Mouse (Mus musculus): ENCODE data around the gene Gm14418. TPM values are rescaled to one million over a fixed set of nuclear protein-coding genes. Genes with fewer than 3 reads are reported as not detected.

Gm14418 gene
- polyA plus RNA-seq (2017; shearing (Covaris generic)), result under 1 TPM; 0.74 to 0.86 TPM

DNA sequence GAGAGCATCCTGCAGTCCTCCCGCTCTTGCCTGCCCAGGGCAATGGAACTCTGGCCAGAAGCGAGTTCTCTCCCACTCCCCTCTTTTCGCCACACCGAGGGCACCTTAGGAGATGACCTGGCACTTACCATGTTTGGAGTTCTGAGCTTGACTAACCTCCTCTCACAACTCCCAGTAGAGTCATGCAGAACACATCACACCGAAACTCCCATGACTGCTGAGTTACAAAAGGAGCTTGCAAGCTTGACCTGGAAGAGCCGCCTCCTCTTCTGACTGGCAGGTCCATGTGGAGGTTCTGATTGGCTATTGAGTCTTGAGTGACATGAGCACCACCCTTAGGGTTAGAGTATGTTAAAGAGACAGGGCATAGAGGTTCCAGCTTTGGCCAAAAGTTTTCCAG lies at the start of gene Gm14418:
Gm14418 (minus strand) TSS at position 225 of the 400 bp plus-strand sequence.

Other genes starting within 250 kb of the Gm14418 start
- gene Gm14410, start 191.9 kb downstream of the Gm14418 start, polyA plus RNA-seq (2017; shearing (Covaris generic)), result 10 to 100 TPM in 1 of 2 experiments, 1 to 10 TPM in 1; 5.9 to 14.5 TPM
- gene Gm14409, start 131.3 kb downstream of the Gm14418 start, polyA plus RNA-seq (2017; shearing (Covaris generic)), result not detected
- gene Gm14412, start 74.0 kb downstream of the Gm14418 start, polyA plus RNA-seq (2017; shearing (Covaris generic)), result under 1 TPM in 1 of 2 experiments, not detected in 1; 0.68 TPM
- gene Zfp970, start 66.4 kb upstream of the Gm14418 start, polyA plus RNA-seq (2017; shearing (Covaris generic)), result 1 to 10 TPM; 4.7 to 5.9 TPM
- 1 to 10 TPM in 1 of 2 experiments, under 1 TPM in 1; 0.49 to 1.0 TPM for gene Gm14403, start 99.9 kb upstream of the Gm14418 start, polyA plus RNA-seq (2017; shearing (Covaris generic))
- gene Gm14406, start 179.9 kb upstream of the Gm14418 start, polyA plus RNA-seq (2017; shearing (Covaris generic)), result not detected

Data from activated CD4-positive, CD25-positive, alpha-beta regulatory T cell (primary cell).